Mouse (Mus musculus): Measurements from ENCODE around the gene 4931406C07Rik. TPM values are rescaled to one million over a fixed set of nuclear protein-coding genes. Genes with fewer than 3 reads are reported as not detected.

Gene 4931406C07Rik
- polyA plus RNA-seq, 1 experiment from 2014 or later, result 10.8 TPM

DNA sequence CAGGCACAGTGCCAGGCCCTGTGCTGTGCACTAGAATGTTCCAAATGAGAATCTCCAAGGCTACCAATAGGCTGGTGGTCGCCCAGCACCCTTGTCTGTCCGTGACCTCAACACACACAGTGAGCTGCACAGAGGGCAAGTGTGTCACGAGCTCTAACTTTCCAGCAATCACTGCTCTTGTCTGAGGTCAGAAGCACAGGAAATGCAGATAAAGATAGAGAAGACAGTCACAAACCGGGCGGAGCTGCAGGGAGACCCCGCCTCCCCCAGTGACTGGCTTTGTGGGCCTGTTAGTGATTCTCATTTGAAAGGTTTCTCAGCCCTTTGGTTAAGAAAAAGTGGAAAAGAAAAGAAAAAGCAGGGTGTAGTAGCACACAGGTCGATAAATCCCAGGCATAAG, 55.9 kb downstream of the 4931406C07Rik start:
- H3K4me3 ChIP-seq, result no peak overlapping the region
- no peaks in the 10 kb centered on the region for H3K36me3 ChIP-seq
- ATAC-seq (ENCODE audit: insufficient number of reproducible peaks, insufficient read depth, low FRiP score, low TSS enrichment), result no peak
- no peaks in the 10 kb centered on the region for H3K9me3 ChIP-seq
- no peaks in the 10 kb centered on the region for H3K4me1 ChIP-seq
- H3K27me3 ChIP-seq, result no peaks in the 10 kb centered on the region
- H3K27ac ChIP-seq, result no peak overlapping the region
- no peak overlapping the region for H3K9ac ChIP-seq
- WGBS, result 71% methylated on average over 7 of the region's 7 CpGs
- no peak overlapping the region for H3K4me2 ChIP-seq (replicated peaks)

DNA sequence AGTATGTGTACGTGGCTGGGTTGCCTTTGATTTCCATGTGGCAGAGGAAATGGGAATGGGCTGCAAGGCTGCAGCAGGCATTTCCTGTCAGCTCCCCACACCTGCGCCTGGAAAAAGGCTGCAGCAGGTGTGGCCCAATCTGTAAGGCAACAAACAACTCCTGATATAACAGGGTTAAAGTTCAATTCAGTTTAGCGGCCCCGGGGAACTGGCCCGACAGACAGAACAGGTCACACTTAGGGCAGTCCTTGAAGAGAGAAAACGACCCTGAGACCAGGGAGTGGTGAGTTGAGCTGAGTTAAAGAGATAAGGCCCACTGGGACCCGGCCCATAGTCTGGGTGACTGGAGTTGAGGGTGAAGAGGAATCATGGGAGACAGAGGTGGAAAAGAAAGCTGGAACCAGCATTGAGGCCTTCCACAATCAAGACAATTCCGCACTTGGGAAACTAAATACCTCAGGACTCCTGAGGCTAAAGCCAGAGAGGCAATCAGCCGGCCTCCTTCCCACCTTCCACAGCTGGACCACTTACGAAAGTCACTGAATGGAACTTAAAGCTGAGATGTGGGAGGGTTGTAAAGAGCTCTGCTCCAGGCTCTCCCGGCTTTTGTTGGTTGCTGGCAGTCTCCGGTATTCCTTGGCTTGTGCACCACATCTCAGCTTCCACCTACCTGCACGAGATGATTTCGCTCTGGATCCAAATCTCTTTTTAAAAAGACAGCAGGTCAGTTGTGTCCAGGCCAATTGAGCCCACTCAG, 60.8 kb downstream of the 4931406C07Rik start:
- Histone ChIP-seq H3K4me2 (replicated peaks) (no peak overlapping the region), H3K27me3 (no peaks in the 10 kb centered on the region; the same call in 1 of the 2 replicates), H3K27ac (no peak overlapping the region), H3K9me3 (no peaks in the 10 kb centered on the region), H3K9ac (no peak overlapping the region), H3K36me3 (no peaks in the 10 kb centered on the region), H3K4me3 (no peak overlapping the region), H3K4me1 (no peaks in the 10 kb centered on the region)
- WGBS, result 63% methylated on average over 14 of the region's 14 CpGs
- no peak for ATAC-seq (ENCODE audit: insufficient number of reproducible peaks, insufficient read depth, low FRiP score, low TSS enrichment)

- Histone ChIP-seq H3K4me1 (peaks cover 12% of the 10 kb centered on the region; the same call in 1 of the 2 replicates), H3K36me3 (no peaks in the 10 kb centered on the region), H3K9me3 (no peaks in the 10 kb centered on the region), H3K4me2 (replicated peaks) (no peak overlapping the region), H3K27me3 (peaks cover 4% of the 10 kb centered on the region; the same call in 1 of the 2 replicates), H3K9ac (no peak overlapping the region), H3K27ac (no peak overlapping the region), H3K4me3 (no peak overlapping the region)
- ATAC-seq (ENCODE audit: insufficient number of reproducible peaks, insufficient read depth, low FRiP score, low TSS enrichment), result no peak
- WGBS, result 97% methylated on average over 1 of the region's 1 CpGs
Measured at GRCm38 (mm10) chr9:15242130-15242529, 64.1 kb downstream of the 4931406C07Rik start.

DNA sequence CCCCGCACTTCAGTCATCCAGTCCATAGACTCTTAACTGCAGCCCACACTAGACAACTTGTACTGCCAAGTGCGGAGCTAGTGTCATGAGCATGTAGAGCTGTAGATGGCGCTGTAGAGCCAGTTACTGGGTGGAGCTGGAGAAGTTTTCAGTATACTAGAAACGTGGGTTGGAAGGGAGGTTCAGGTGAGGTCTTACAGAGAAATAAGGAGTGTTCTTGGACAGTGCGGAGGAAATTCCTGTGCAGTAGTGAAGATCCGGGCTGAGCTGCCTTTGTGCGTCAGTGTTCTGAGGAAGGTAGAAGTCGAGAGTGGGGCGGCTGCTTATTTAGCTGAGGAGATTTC, 64.7 kb downstream of the 4931406C07Rik start:
- Histone ChIP-seq H3K36me3 (no peaks in the 10 kb centered on the region), H3K4me2 (replicated peaks) (no peak overlapping the region), H3K27ac (no peak overlapping the region), H3K9me3 (no peaks in the 10 kb centered on the region), H3K27me3 (peaks cover 4% of the 10 kb centered on the region; the same call in 1 of the 2 replicates), H3K4me3 (no peak overlapping the region), H3K9ac (no peak overlapping the region), H3K4me1 (peaks cover 12% of the 10 kb centered on the region; the same call in 1 of the 2 replicates)
- WGBS, result 47% methylated on average over 9 of the region's 9 CpGs
- ATAC-seq (ENCODE audit: insufficient number of reproducible peaks, insufficient read depth, low FRiP score, low TSS enrichment), result no peak

DNA sequence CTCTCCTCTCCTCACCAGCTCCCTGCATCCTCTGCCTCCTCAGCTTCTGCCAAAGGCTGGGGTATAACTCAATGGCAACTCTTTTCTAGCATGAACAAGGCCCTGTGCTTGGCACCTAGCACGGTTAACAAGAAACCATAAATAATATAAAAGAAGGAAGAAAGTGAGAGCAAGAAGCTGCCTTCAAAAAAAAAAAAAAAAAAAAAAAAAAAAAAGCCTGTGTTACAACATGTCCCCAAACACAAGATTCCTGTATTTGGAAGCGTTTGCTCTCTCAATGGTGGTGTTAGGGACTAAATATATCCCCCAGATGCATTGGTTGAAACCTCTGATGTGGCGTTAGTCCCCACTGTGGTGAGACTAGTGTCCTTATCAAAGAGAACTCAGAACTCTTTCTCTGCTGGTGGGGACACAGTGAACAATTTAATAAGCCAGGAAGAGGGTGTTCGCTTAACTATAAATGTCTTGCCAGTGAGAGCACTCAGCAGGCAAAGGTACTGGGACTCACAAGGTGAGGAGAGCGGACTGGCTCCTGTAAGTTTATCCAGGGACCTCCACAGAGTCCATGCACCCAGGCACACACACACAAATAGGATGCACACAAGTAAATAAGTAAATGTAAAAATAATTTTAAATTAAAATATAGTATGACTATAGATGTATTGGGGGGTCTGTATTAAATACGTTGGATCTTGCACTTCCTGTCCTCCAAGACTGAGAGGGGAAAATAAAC, 65.2 kb downstream of the 4931406C07Rik start:
- no peak overlapping the region for H3K27ac ChIP-seq
- peaks cover 4% of the 10 kb centered on the region; the same call in 1 of the 2 replicates for H3K27me3 ChIP-seq
- no peaks in the 10 kb centered on the region for H3K36me3 ChIP-seq
- ATAC-seq (ENCODE audit: insufficient number of reproducible peaks, insufficient read depth, low FRiP score, low TSS enrichment), result no peak
- H3K9me3 ChIP-seq, result no peaks in the 10 kb centered on the region
- WGBS, result 71% methylated on average over 6 of the region's 6 CpGs
- no peak overlapping the region for H3K9ac ChIP-seq
- H3K4me2 ChIP-seq (replicated peaks), result no peak overlapping the region
- H3K4me3 ChIP-seq, result no peak overlapping the region
- H3K4me1 ChIP-seq, result peaks cover 12% of the 10 kb centered on the region; the same call in 1 of the 2 replicates

DNA sequence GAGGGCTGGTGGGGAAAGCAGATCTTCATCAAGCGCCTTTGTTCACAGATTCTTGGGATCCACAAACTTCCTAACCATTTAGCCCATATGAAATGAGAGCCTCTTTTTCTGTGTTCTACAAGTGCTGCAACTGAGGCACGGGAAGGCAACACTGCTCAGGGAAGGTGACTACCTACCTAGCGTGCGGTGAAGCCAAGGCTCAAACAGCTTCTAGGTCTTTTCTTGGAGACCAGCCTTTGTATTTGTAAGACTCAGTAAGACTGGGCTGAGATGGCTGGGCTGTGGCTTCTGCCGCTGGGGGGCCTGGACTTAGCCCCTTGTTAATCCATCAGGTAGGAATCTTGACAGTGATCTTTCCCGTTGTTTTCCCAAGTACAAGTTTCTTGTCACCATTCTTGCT, 66.2 kb downstream of the 4931406C07Rik start:
- Histone ChIP-seq H3K36me3 (no peaks in the 10 kb centered on the region), H3K4me1 (peaks cover 12% of the 10 kb centered on the region; the same call in 1 of the 2 replicates), H3K27ac (no peak overlapping the region), H3K27me3 (peaks cover 4% of the 10 kb centered on the region; the same call in 1 of the 2 replicates), H3K9me3 (no peaks in the 10 kb centered on the region), H3K4me2 (replicated peaks) (no peak overlapping the region), H3K4me3 (no peak overlapping the region), H3K9ac (no peak overlapping the region)
- no peak for ATAC-seq (ENCODE audit: insufficient number of reproducible peaks, insufficient read depth, low FRiP score, low TSS enrichment)
- WGBS, result 89% methylated on average over 6 of the region's 6 CpGs

GRCm38 (mm10) chr9:15239042-15239925, 67.0 kb downstream of the 4931406C07Rik start, which contains the start of gene Vstm5:
Gene Vstm5 (plus strand): TSS chr9:15239045.
- ATAC-seq (ENCODE audit: insufficient number of reproducible peaks, insufficient read depth, low FRiP score, low TSS enrichment), result peak; percentile 68
- peak within 1 kb of the TSS; percentile 51 for H3K9ac ChIP-seq
- H3K4me2 ChIP-seq (replicated peaks), result peak within 1 kb of the TSS; percentile 84
- no peak within 1 kb of the TSS for H3K27ac ChIP-seq
- H3K27me3 ChIP-seq, result peaks cover 4% of the 10 kb centered on the region; the same call in 1 of the 2 replicates
- H3K4me3 ChIP-seq, result peak within 1 kb of the TSS; percentile 44
- no peaks in the 10 kb centered on the region for H3K9me3 ChIP-seq
- 5% methylated on average over 35 of the region's 35 CpGs for WGBS
- no peaks in the 10 kb centered on the region for H3K36me3 ChIP-seq
- H3K4me1 ChIP-seq, result peaks cover 12% of the 10 kb centered on the region; the same call in 1 of the 2 replicates

- Histone ChIP-seq H3K9me3 (no peaks in the 10 kb centered on the region), H3K4me3 (peak overlapping the region; percentile 44), H3K36me3 (no peaks in the 10 kb centered on the region), H3K9ac (peak overlapping the region; percentile 51; the same call in 1 of the 2 replicates), H3K27me3 (peaks cover 4% of the 10 kb centered on the region; the same call in 1 of the 2 replicates), H3K4me1 (peaks cover 12% of the 10 kb centered on the region; the same call in 1 of the 2 replicates), H3K27ac (no peak overlapping the region), H3K4me2 (replicated peaks) (peak overlapping the region; percentile 84)
- no peak for ATAC-seq (ENCODE audit: insufficient number of reproducible peaks, insufficient read depth, low FRiP score, low TSS enrichment)
- WGBS, result 73% methylated on average over 16 of the region's 16 CpGs
Measured at GRCm38 (mm10) chr9:15238297-15238990, 67.8 kb downstream of the 4931406C07Rik start.

GRCm38 (mm10) chr9:15237516-15238296, 68.5 kb downstream of the 4931406C07Rik start:
- Histone ChIP-seq H3K27ac (no peak overlapping the region), H3K4me3 (no peak overlapping the region), H3K9me3 (no peaks in the 10 kb centered on the region), H3K36me3 (no peaks in the 10 kb centered on the region), H3K4me2 (replicated peaks) (no peak overlapping the region), H3K4me1 (peaks cover 12% of the 10 kb centered on the region; the same call in 1 of the 2 replicates), H3K9ac (no peak overlapping the region), H3K27me3 (peaks cover 4% of the 10 kb centered on the region; the same call in 1 of the 2 replicates)
- no peak for ATAC-seq (ENCODE audit: insufficient number of reproducible peaks, insufficient read depth, low FRiP score, low TSS enrichment)
- 41% methylated on average over 14 of the region's 14 CpGs for WGBS

GRCm38 (mm10) chr9:15235986-15236385, 70.3 kb downstream of the 4931406C07Rik start:
- 67% methylated on average over 3 of the region's 3 CpGs for WGBS
- no peak for ATAC-seq (ENCODE audit: insufficient number of reproducible peaks, insufficient read depth, low FRiP score, low TSS enrichment)

More at GRCm38 (mm10) chr9:15235986-15236385, 70.3 kb downstream of the 4931406C07Rik start:
- Histone ChIP-seq H3K4me2 (replicated peaks) (no peak overlapping the region), H3K27me3 (peaks cover 4% of the 10 kb centered on the region; the same call in 1 of the 2 replicates), H3K9ac (no peak overlapping the region), H3K9me3 (no peaks in the 10 kb centered on the region), H3K4me1 (peaks cover 12% of the 10 kb centered on the region; the same call in 1 of the 2 replicates), H3K36me3 (no peaks in the 10 kb centered on the region), H3K4me3 (no peak overlapping the region), H3K27ac (no peak overlapping the region)

Measured in embryonic facial prominence, embryonic 12.5 days (tissue).